Mouse (Mus musculus) gastrocnemius, postnatal 36 days (tissue): ENCODE measurements around the gene Lhx2. TPM values are rescaled to one million over a fixed set of nuclear protein-coding genes. Genes with fewer than 3 reads are reported as not detected.

ENCODE experiments used
- DNase-seq, 2 experiments: peaks; one replicate each; pipeline ENCODE4 v3.0.0; 2022
- intact Hi-C: fragments of 180-260 bp; cut with DNase I; formaldehyde crosslinking; loops from one replicate; pipeline ENCODE4 v1.15.1; 2025
- total RNA-seq, 2 experiments: library from RNA; stranded (reverse); gene quantifications; 2 replicates each; pipeline ENCODE4 v1.2.3; 2021

Lhx2 gene
- total RNA-seq, 2 experiments from 2014 or later = not detected

DNA sequence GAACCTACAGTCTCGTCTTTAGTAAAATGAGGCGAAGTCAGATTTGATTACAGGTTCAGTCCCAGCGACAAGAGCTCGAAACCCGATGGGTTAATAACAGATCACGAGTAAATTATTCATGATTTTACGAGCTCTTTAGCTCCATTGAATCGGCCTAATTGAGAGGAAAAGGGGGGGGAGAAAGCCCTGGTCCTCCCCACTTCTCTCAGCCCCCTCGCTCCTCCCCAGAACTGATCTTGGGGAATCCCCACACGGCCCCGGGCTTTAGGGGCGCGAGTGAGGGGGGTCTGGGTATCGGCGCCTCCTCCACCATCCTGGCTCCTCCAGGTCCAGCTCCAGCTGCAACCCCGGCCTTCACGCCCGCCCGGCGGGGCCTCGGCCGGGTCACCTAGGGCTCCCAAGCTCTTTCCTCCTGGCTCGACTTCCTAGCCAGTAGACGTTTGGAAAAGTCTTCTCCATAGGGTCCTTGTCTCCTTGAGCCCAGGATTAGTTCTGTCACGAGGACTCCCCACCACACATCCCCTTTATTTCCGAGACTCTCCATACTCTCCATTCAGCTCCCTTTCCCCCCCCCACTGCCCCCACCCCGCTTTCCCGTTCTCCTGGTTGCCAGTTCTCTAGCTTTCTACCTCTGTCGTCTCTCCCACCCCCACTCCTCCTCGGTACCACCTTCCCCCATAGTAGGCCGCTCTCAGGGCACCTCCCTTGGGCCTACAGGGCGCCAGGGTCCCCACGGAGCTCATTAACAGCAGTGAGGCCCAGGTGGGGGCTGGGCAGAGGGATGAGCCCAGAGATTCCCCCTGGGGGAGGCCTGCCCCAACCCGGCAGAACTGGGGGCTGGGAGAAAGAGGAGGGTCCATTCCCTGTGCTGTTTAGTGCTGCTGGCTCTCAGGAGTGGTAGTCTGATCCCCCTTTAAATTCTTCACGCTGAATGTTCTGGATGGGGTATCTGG lies 18.5 kb downstream of the Lhx2 start:
- intact Hi-C loops = no loop called here
- DNase-seq = no peak

DNA sequence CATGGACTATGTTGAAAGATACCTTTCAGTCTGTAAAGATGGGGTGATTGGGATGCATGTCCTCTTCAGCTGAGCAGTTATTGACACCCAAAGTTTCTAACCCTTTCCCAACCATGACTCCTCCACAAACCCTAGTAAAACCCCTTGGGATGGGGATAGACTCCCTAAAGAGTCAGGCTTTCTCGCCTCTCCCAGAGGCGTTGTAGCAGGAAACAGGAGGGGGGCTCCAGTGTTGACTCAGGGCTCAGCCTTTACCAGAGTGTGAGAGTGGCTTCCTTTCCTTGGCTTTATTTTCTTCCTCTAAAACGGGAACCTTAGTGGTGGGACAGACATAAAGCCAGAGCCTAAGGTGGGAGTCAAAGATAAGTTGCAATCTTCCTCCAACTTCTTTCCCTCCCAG lies 19.5 kb downstream of the Lhx2 start:
- no peak for DNase-seq
- intact Hi-C loops = no loop called here

DNA sequence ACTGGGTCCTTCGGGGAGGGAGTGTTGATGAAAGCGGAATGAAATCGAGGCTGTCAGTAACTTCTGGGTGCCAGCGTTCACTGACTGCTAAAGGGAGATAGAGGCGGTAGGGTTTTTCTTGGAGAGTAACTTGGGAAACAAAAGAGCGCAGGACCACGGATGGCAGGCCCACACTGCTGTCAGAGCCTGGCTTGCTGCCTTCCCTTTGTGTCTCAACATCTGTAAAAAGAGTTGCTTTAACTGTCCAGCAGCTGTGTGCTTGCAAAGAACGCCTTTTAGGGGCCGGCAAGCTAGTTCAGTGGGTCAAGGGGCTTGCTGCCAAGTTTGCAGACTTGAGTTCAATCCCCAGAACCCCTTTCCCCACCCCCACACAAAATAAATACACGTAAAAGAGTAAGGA lies 20.1 kb downstream of the Lhx2 start:
- intact Hi-C loops = no loop called here
- no peak for DNase-seq

DNA sequence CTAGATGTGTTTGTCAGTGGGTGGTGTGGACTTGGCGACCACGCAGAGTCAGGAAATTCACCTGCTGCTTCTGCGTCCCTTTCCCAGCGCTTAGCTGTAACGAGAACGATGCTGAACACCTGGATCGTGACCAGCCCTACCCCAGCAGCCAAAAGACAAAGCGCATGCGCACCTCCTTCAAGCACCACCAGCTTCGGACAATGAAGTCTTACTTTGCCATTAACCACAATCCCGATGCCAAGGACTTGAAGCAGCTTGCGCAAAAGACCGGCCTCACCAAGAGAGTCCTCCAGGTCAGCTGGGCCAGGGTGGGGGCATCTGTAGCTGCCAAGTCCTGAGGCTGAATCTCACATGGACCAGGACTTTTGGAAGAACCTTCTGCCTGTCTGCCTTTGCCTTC lies 20.7 kb downstream of the Lhx2 start:
- intact Hi-C loops = no loop called here
- DNase-seq = no peak

DNA sequence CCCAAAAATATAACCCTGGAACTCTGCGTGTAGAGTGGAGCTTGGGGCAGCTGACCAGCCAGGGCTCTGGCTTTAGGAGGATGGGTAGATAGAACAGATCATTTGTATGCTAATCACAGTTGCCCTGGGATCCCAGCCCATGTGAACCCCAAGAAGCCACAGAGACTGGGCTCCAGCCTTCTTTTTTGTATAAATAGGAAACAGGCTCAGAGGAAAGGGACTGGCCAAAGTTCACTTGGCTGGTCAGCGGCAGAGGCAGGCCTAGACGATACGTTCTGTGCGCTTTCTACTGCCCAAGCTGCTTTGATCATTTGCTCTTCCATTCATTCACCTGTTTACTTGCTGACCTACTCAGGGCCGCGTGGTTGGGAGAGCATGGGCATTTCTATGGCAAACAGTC lies 27.1 kb downstream of the Lhx2 start:
- intact Hi-C loops = no loop called here
- no peak for DNase-seq

DNA sequence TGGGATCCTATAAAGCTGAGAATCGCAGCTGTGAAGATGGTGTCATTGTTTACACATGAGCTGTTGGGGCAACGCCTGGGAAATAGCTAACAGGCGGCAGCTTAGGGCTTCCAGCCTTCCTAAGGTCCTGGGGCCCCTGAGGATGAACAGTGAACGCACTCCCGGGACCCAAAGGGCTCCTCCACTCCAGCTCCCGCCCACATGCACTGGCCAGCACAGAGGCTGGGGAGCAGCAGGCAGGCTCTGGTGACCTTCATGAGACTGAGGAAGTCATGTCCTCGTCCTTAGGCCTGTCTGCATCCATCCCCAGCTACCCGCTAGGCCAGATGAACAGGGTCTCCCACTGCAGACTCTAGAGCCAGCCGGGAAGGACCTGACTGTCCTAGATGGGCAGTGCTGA lies 27.9 kb downstream of the Lhx2 start:
- no peak for DNase-seq
- intact Hi-C loops = no loop called here

DNA sequence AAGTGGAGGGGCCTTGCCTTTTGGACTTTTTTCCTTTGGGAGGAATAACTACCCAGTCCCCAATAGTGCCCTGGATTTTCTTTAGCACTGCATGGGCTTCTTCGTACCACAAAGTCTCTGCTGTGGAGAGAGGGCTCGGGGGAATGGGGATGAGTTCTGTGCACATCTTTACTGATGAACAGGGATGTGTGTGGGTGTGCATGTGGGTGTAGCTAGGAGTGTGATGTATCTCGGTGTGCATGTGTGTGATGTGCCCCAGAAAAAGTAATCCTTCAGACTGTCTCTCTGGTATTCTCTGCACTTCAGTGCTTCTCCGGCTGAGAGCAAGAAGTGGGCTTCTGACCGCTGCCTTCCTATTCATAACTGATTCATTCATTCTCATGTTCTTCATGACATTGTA lies 28.8 kb downstream of the Lhx2 start:
- intact Hi-C loops = no loop called here
- DNase-seq = no peak

DNA sequence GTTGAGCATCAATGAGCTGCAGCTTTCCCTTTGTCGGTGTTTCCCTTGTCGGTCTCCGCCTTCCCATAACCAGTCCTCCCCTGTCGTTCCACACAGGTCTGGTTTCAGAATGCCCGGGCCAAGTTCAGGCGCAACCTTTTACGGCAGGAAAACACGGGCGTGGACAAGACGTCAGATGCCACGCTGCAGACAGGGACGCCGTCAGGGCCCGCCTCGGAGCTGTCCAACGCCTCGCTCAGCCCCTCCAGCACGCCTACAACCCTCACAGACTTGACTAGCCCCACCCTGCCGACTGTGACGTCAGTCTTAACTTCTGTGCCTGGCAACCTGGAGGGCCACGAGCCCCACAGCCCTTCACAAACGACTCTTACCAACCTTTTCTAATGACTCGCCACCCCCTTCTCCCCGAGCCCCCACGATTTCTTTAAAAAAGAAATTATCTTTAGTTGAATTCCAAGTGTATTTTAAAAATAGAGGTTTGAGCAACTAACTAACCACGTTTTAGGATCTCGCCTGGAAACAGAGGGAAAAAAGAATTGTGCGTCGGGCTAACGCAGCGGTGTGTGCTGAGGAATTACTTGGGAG lies 29.8 kb downstream of the Lhx2 start:
- no peak for DNase-seq
- intact Hi-C loops = no loop called here

DNA sequence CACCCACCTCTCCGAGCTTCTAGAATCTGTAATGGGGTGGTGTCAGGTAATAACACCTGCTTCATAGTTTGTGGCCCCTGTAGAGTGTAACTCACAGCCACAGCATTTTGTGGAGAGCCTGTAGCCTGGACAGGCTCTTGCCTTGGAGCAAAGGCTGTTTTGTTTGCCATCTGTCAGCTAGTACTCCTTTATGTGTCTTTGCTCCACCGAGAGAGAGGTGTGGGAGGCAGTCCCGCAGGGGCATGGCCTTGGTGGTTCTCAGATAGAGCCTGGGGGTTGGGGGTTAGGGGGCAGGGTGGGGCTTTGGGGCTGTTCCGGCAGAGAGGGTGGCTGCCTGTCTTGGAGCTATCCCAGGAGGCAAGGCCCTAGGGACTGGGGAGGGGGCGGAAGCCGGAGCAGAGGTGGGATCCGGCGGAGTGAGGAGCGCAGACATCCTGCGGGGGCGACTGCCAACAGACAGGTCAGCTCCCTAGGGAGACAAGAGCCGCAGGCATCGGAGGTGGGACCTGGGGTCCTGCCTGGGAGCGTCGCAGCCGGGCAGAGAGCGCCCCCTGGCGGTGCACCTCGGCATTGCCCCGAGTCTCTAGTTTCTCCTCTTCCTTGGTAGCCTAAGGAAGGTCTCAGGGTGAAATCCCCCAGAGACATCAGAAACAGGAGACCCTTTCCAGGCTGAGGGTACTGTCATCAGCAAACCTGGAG lies 36.7 kb downstream of the Lhx2 start:
- intact Hi-C loops = loop anchor here (2.0 to 5.0 kb wide), 3 partner anchors 189 to 558 kb away; no protein-coding TSS in a partner anchor
- DNase-seq = peak; percentile 44 to 63

DNA sequence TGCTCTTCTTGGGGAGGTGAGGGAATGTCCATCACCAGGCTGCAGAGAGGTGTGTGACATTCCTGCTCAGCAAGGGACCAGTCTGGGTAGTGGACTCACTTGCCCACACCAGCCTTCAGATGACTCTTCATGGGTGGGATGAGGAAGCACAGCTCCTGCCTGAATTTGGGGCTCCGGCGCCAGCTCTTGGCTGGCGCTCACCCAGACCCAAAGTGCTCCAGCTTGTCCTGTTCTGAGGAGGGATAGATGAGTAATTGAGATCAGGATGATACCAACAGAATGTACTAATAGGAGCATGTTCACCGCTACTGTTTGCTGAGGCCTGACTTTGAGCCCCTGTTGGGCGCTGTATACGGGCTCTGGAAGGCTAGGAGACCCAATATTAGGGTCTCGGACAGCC lies 38.2 kb downstream of the Lhx2 start:
- intact Hi-C loops = loop anchor here (2.0 to 5.0 kb wide), 3 partner anchors 190 to 560 kb away; no protein-coding TSS in a partner anchor
- no peak for DNase-seq

DNA sequence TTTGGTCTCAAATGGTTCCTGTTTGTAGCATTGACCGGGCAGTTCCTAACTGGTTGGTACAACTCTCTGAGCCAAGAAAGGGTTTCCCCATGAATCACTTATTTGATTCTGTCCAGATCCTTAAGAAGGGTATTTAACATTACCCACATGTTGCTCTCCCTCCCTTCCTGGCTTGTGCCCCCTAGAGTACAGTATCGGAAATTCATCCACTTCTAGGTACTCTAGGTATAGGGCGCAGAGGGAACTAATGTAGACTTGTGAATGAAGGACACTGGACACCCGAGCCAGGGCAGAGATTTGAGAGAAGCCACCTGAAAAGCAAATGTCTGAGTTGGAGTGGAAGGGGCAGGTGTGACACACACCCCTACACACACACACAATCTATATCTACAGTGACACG lies 39.3 kb downstream of the Lhx2 start:
- intact Hi-C loops = loop anchor here (5.0 kb wide), 1 partner anchor 561 kb away; no protein-coding TSS in a partner anchor
- no peak for DNase-seq

DNA sequence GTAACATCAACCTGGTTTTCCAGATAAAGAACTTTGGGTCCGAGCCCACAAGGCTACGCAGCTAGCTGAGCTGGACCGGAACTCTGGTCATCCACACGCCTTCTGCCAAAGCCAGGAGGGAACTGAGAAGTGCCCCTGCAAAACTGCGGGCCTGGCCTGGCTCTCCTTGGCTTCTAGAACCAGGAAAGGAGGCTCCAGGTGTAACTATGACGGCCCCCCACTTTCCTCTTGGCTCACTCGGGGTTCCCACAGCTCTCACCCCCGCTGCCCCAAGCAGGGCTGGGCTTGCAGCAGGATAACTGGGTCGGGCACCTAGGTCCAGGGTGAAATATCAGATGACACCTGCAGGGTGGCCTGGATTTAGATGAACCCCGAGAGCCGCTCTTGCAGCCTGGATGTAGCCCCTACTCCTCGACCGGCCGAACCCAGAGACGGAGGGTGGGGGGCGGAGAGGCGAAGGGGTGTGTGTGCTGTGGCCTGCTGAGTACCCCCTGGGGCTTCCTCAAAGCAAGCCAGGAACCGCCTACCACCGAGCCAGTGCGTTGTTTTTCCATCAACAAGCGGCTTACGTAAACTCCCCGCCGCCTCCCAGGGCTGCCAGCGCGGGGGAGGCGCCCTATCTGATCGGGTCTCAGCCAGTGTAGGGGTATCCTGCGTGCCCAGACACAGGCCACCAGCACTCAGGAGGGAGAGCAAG lies 39.9 kb downstream of the Lhx2 start:
- intact Hi-C loops = loop anchor here (5.0 kb wide), 1 partner anchor 562 kb away; no protein-coding TSS in a partner anchor
- DNase-seq = no peak

DNA sequence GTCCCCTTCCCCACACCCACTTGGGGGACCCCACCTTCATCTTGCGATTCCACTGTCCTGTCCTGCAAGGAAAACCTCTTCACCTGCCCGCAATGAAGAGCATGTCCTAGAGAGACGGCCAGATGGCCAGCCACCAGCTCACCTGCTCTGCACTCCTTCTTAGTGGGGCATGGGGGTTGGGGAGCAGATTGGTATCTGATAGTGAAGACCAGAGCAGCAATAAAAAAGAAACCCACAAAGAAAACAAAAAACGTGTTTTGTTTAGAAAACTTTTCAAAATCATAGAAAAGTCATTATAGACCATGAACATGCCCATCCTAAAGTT lies 40.4 kb downstream of the Lhx2 start:
- no peak for DNase-seq
- intact Hi-C loops = loop anchor here (5.0 kb wide), 1 partner anchor 562 kb away; no protein-coding TSS in a partner anchor

DNA sequence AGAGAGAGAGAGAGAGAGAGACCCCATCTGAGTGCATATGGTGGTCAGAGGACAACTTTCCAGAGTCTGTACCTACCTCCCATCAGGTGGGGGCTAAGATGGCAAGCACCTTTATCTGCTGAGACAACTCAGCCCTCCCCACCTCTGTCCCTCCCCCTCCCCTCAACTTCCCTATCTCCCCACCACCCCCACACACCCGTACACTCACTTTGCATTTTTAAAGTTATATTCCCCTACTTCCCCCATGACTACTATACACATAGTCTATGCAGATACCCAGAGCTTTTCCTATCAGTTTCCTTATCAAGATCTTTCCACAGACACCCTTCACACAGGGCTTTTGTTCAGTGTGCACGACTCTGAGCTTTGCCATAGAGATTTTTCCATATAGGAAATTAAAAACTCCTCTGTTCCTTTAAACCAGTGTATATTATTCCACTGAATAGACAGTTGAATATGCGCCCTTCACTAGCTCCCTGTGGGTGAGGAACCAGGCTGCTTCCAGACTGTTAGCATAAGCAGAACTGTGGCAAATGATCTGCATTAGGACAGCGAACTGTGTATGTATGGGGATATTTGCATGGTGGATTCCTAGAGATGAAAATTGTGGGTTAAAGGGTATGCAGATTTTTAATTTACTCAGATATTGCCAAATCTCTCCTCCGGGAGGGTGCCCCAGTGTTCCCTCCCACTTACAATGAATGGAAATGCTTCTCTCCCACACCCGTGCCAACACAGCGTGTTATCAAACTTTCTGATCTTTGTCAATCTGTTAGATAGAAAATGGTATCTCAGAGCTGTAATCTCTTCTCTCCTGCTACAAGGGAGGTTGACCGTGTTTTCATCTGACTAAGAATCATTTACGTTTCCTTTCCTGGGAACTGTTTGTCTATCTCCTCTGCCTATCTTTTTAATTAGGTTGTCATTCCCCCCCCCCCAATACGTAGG lies 41.3 kb downstream of the Lhx2 start:
- no peak for DNase-seq
- intact Hi-C loops = no loop called here

DNA sequence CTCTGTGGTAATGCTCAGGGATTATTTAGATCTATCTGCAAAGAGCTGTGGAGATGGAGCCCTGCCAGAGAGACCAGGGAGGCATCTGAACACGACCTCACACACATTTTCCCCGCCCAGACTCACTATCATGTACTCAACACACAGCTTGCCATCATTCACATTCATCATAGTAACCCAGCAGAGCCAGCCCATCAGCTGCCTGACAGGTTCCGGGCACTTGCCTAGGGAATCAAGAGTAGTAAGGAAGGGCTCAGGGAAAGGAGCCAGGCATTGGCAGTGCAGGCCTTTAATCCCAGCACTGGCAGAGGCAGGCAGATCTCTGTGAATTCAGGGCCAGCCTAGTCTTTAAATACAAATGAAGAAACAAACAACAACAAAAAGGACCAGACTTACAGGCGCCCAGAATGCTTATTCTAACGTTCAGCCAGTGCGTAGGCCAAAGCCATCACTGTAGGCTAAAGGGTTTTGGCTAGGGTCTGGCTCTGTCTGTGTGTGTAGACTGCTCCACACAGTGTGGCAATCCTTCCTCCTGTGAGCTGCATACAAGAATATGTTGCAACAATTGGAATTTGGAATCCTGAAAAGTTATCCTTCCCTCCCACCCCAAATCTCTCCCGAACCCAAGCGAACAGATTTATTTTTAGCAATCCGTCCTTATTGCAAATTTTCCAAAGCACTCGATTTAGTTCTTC lies 48.6 kb downstream of the Lhx2 start:
- no peak for DNase-seq
- intact Hi-C loops = no loop called here

DNA sequence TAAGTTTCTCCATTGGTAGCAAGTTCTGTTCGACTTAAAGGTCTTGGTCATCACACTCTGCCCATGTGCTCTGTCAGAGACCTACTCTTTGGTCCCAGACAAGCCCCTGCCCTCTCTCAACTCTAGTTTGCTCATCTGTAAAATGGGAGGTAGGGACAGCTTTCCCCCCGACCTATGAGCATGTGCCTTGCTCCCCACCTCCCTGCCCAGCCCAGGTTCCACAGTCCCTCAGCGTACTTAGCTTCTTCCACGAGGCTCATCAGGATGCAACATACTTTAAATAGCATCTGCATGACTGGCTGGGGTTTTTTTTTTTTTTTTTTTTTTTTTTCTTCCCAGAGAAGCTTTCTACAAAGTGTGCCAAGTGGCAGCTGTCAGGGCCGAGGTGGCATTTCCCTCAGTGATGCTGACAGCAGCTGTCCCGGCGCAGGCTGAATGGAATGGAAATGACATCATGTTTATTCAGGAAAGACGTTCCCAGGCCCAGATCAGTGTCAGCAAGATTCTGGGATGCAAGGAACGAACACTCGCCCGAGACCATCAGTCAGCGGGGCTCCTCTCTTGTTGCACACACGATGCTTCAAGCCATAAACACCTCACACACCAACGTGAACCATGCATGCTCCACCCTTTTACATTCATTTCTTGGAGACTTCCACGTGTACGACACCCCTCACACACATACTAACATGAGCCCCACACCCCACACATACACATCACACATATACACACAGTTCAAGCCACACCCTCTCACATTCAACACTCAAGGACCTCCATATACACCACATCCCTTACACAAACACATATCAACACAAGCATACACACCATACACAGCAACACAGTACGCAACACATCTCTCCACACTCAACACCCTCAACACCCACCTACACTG lies 56.1 kb downstream of the Lhx2 start:
- intact Hi-C loops = no loop called here
- peak in 1 of 2 experiments; percentile 36 for DNase-seq

DNA sequence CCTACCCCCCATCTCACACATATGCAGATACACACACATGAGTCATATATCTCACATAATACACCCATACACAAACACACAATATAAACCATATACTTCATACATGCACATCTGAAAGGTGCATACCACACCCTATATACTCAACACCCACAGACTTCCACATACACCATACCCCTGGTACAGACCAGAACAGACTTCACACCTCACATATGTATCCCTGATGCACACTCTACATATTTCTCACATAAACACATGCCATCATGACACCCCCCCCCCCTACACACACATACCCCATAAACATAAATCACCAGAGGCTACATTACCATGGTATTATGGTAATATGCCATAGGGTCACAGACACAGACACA lies 56.8 kb downstream of the Lhx2 start:
- intact Hi-C loops = no loop called here
- DNase-seq = no peak

DNA sequence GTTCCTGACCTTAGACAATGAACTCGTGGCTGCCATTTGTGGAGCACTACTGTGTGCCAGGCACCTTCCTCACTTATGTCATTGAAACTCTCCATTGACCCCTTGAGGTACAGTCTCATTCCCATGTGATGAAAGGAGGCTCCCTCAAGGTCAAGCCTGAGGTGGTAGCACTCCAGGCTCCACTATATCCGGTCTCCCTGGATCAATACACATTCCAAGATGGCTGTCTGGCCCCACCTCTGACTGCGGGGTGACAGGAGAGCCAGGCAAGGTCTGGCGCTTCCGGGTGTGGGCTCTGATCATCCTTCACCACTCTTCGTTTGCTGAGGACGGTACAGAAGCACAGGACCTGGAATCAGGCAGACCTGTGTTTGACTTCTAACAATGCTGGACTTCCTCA lies 58.2 kb downstream of the Lhx2 start:
- no peak for DNase-seq
- intact Hi-C loops = no loop called here
